Mouse (Mus musculus) small intestine, adult 2 months (tissue): Measurements from ENCODE around the gene Dennd1a. TPM values are rescaled to one million over a fixed set of nuclear protein-coding genes. Genes with fewer than 3 reads are reported as not detected.

Experiments
- H3K27ac ChIP-seq: fragments of 200-500 bp; 2 replicates; pipeline ENCODE4 v1.5.1; 2012; ENCODE audit warnings: low read depth, low read length, control low read depth, inconsistent platforms; ENCODE audit not compliant: insufficient read depth
- H3K27me3 ChIP-seq: fragments of 200-500 bp; 2 replicates; pipeline ENCODE4 v1.6.1; 2012; ENCODE audit warnings: mild to moderate bottlenecking, moderate library complexity, low read length, inconsistent platforms; ENCODE audit not compliant: control insufficient read depth, insufficient read depth
- H3K36me3 ChIP-seq: fragments of 200-500 bp; 2 replicates; pipeline ENCODE4 v1.6.1; 2012; ENCODE audit warnings: mild to moderate bottlenecking, low read length, control low read depth, inconsistent platforms; ENCODE audit not compliant: control insufficient read depth, insufficient read depth
- H3K4me1 ChIP-seq: fragments of 200-500 bp; 2 replicates; pipeline ENCODE4 v1.6.1; 2012; ENCODE audit warnings: low read length, inconsistent platforms, mixed read lengths; ENCODE audit not compliant: control insufficient read depth, insufficient read depth, insufficient read length
- H3K4me3 ChIP-seq: fragments of 200-500 bp; 2 replicates; pipeline ENCODE4 v1.5.1; 2012; ENCODE audit warnings: low read depth, mild to moderate bottlenecking, control low read depth, inconsistent platforms, low read length, moderate library complexity
- CTCF ChIP-seq: fragments of 200-500 bp; IDR thresholded peaks from 2 replicates; pipeline ENCODE4 v1.5.1; 2012; ENCODE audit warnings: low read depth, mild to moderate bottlenecking, control low read depth, inconsistent platforms, low read length, moderate library complexity, mixed read lengths; ENCODE audit not compliant: insufficient replicate concordance, insufficient read length; ENCODE audit errors: extremely low read depth
- POLR2A ChIP-seq: fragments of 200-500 bp; IDR thresholded peaks from 2 replicates; pipeline ENCODE4 v1.6.1; 2012; ENCODE audit warnings: low read depth, mild to moderate bottlenecking, control low read depth, inconsistent platforms, low read length, moderate library complexity
- WGBS: fragments of 180-500 bp; shearing (Covaris S2); methylation state at CpG from one replicate; pipeline ENCODE4 v1.1.7; 2018; 5-methylcytosine and 5-hydroxymethylcytosine counted together
- polyA plus RNA-seq: library from polyadenylated mRNA; depleted of rRNA; stranded (reverse); fragments of >200 nt; gene quantifications from 2 replicates; pipeline ENCODE4 v1.2.3, GENCODE M21; 2012

Dennd1a gene
- polyA plus RNA-seq, 1 experiment = 8.2 TPM

DNA sequence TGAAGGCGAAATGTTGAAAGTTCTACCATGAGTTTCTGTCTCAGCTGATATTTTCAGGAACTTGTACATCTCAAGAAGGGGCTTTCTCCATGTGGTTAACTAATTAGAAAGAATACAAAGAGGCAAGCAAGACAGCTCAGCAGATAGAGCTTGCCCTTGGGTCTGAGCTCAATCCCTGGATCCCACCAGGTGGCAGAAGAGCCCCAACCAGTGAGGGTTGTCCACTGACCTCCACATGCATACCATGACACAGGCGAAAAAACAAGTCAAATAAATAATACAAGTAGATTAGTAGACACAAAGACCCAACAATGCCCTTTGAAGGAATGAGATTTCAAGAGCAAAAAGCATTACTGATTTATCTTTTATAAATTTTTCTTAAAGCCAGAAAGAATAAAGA, 100.8 kb downstream of the Dennd1a start:
- Histone ChIP-seq H3K36me3 (no peaks in the 10 kb centered on the region), H3K4me1 (no peaks in the 10 kb centered on the region), H3K27me3 (no peaks in the 10 kb centered on the region), H3K4me3 (no peak overlapping the region), H3K27ac (no peak overlapping the region)
- TF ChIP-seq POLR2A = no peak
- TF ChIP-seq CTCF = no peak
- 89% methylated on average over 2 of the region's 2 CpGs for WGBS

- H3K4me1 ChIP-seq = no peaks in the 10 kb centered on the region
- H3K4me3 ChIP-seq = no peak overlapping the region
- TF ChIP-seq CTCF (no peak), POLR2A (no peak)
- H3K27ac ChIP-seq = no peak overlapping the region
- no peaks in the 10 kb centered on the region for H3K27me3 ChIP-seq
- 85% methylated on average over 3 of the region's 3 CpGs for WGBS
- no peaks in the 10 kb centered on the region for H3K36me3 ChIP-seq
These were observed 102.2 kb downstream of the Dennd1a start for GRCm38 (mm10) chr2:38184977-38185376.

DNA sequence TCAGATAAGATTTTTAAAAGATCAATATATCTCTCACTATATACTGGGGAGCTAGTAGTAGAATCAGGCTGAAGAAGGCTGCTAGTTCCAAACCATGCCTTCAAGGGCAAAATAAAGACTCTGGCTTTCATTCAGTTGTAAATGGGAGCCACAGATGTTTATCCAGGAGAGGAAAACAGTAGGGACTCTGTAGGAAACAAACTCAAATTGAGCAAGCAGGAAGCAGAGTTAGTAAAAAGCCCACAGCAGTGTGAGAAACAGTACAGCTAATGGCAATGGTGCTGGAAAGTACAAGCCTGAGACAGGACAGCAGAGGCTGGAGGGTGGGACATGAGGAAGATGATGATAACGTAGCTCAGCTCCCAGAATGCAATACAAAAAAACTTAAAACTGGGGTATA, 103.3 kb downstream of the Dennd1a start:
- Histone ChIP-seq H3K4me1 (no peaks in the 10 kb centered on the region), H3K27ac (no peak overlapping the region), H3K36me3 (no peaks in the 10 kb centered on the region), H3K4me3 (no peak overlapping the region), H3K27me3 (no peaks in the 10 kb centered on the region)
- no peak for TF ChIP-seq CTCF
- TF ChIP-seq POLR2A = no peak
- 91% methylated on average over 1 of the region's 1 CpGs for WGBS

DNA sequence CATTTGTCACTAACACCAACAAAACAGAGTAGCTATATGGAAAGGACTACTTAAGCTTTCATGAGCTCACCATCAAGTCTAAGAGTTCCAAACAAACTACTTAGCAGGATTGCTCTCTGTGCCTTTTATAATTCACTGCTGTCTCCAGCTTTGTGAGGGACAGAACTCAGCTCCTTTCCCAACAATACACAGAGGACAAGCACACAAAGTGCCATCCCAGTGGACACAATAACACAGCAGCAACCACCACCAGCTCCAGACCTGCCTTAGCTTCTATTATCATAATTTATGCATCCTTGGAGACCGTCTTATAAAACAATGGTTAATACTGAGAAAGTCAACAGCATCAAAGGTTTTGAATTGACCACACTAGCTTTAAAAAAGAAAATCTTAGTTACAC, 104.9 kb downstream of the Dennd1a start:
- Histone ChIP-seq H3K4me3 (no peak overlapping the region), H3K4me1 (no peaks in the 10 kb centered on the region), H3K36me3 (no peaks in the 10 kb centered on the region), H3K27ac (no peak overlapping the region), H3K27me3 (no peaks in the 10 kb centered on the region)
- TF ChIP-seq POLR2A (no peak), CTCF (no peak)
- 91% methylated on average over 1 of the region's 1 CpGs for WGBS

- Histone ChIP-seq H3K27me3 (no peaks in the 10 kb centered on the region), H3K27ac (no peak overlapping the region), H3K4me1 (no peaks in the 10 kb centered on the region), H3K36me3 (no peaks in the 10 kb centered on the region), H3K4me3 (no peak overlapping the region)
- TF ChIP-seq POLR2A (no peak), CTCF (no peak)
These were observed 109.6 kb downstream of the Dennd1a start for GRCm38 (mm10) chr2:38177583-38177978.

DNA sequence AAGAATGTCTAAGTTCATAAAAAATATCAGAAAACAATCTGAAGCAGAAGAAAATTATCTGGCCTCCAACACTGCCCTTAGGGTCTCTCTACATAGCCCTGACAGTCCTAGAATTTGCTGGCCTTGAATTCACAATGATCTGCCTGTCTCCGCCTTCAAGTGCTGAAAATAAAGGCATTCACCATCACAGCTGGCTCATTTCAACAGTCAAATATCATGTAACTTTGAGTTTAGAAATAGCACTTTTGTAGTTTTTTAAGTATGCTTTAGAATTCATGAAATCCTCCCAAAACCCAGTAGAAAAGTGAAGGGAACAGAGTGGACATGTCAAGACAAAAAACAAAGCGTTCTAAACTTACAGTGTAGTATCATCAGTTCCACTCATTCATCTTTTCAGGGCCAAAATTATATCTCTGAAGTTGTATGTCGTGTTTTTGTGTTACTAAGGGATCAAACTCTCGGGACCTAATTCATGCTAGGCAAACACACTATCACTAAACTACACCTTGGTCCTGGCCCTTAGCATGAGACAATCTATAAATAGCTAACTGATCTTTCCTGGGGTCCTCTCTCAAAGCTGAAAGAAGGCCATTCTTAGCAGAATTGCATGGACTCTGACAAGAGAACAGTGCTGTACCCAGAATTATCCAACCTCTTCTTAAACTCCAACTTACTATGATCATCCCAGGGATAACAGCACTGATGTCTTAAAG, 110.2 kb downstream of the Dennd1a start:
- no peak overlapping the region for H3K4me3 ChIP-seq
- no peak overlapping the region for H3K27ac ChIP-seq
- WGBS = 79% methylated on average over 4 of the region's 4 CpGs
- H3K4me1 ChIP-seq = no peaks in the 10 kb centered on the region
- TF ChIP-seq CTCF (no peak), POLR2A (no peak)
- no peaks in the 10 kb centered on the region for H3K27me3 ChIP-seq
- H3K36me3 ChIP-seq = no peaks in the 10 kb centered on the region

DNA sequence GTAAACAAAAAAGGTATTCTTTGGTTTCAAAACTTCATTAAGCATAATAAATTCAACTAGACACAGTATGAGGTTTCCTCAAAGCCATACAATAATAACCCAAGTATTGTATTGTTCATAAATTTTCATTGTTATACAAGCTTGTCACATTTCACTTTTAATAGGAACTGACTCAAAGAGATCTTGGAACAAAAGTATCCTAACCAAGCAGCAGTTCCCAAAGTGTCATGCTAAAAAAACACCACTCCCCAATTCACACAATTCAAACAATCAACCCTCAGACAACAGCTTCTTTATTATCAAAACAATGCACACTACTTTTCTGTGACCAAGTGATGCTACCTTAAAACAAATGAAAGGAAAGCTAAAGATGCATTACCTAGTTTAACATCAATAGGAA, 111.9 kb downstream of the Dennd1a start:
- TF ChIP-seq CTCF (no peak), POLR2A (no peak)
- Histone ChIP-seq H3K36me3 (no peaks in the 10 kb centered on the region), H3K4me3 (no peak overlapping the region), H3K27ac (no peak overlapping the region), H3K4me1 (no peaks in the 10 kb centered on the region), H3K27me3 (no peaks in the 10 kb centered on the region)
